Mouse (Mus musculus) cerebral cortex, adult 2 months (tissue): ENCODE data around the gene Pcsk2.

Source experiments
- WGBS: fragments of 180-500 bp; shearing (Covaris S2); methylation state at CpG from one replicate; pipeline ENCODE4 v1.1.7; 2018; 5-methylcytosine and 5-hydroxymethylcytosine counted together

The Pcsk2 gene

GRCm38 (mm10) chr2:143644374-143644773, 98.4 kb downstream of the Pcsk2 start:
- WGBS = 49% methylated on average over 4 of the region's 4 CpGs

- 67% methylated on average over 5 of the region's 5 CpGs for WGBS
Observed at GRCm38 (mm10) chr2:143646001-143646400, 100.0 kb downstream of the Pcsk2 start.

- 53% methylated on average over 4 of the region's 4 CpGs for WGBS
Observed at GRCm38 (mm10) chr2:143654621-143655020, 108.7 kb downstream of the Pcsk2 start.

GRCm38 (mm10) chr2:143656968-143657367, 111.0 kb downstream of the Pcsk2 start:
- 57% methylated on average over 4 of the region's 4 CpGs for WGBS

- 81% methylated on average over 5 of the region's 5 CpGs for WGBS
Observed at GRCm38 (mm10) chr2:143666785-143667184, 120.8 kb downstream of the Pcsk2 start.

- 47% methylated on average over 4 of the region's 4 CpGs for WGBS
Observed at GRCm38 (mm10) chr2:143677869-143678268, 131.9 kb downstream of the Pcsk2 start.

GRCm38 (mm10) chr2:143679513-143679912, 133.6 kb downstream of the Pcsk2 start:
- WGBS = 72% methylated on average over 2 of the region's 2 CpGs

GRCm38 (mm10) chr2:143681873-143682555, 136.1 kb downstream of the Pcsk2 start:
- WGBS = 56% methylated on average over 8 of the region's 8 CpGs

- WGBS = 54% methylated on average over 2 of the region's 2 CpGs
Observed at GRCm38 (mm10) chr2:143683513-143683912, 137.6 kb downstream of the Pcsk2 start.

GRCm38 (mm10) chr2:143691244-143691643, 145.3 kb downstream of the Pcsk2 start:
- WGBS = 29% methylated on average over 3 of the region's 3 CpGs

- 43% methylated on average over 14 of the region's 14 CpGs for WGBS
Observed at GRCm38 (mm10) chr2:143696026-143696557, 150.1 kb downstream of the Pcsk2 start.

GRCm38 (mm10) chr2:143696704-143697103, 150.7 kb downstream of the Pcsk2 start:
- 69% methylated on average over 7 of the region's 7 CpGs for WGBS

- WGBS = 31% methylated on average over 5 of the region's 5 CpGs
Observed at GRCm38 (mm10) chr2:143701141-143701540, 155.2 kb downstream of the Pcsk2 start.

GRCm38 (mm10) chr2:143702931-143703344, 157.0 kb downstream of the Pcsk2 start:
- 78% methylated on average over 3 of the region's 3 CpGs for WGBS

- 72% methylated on average over 3 of the region's 3 CpGs for WGBS
Observed at GRCm38 (mm10) chr2:143708205-143708604, 162.2 kb downstream of the Pcsk2 start.

GRCm38 (mm10) chr2:143709249-143709648, 163.3 kb downstream of the Pcsk2 start:
- WGBS = 21% methylated on average over 4 of the region's 4 CpGs

GRCm38 (mm10) chr2:143709979-143710378, 164.0 kb downstream of the Pcsk2 start:
- 63% methylated on average over 2 of the region's 2 CpGs for whole genome bisulfite sequencing

- 51% methylated on average over 4 of the region's 4 CpGs for WGBS
Observed at GRCm38 (mm10) chr2:143711886-143712285, 165.9 kb downstream of the Pcsk2 start.

- 55% methylated on average over 3 of the region's 3 CpGs for WGBS
Observed at GRCm38 (mm10) chr2:143712901-143713300, 166.9 kb downstream of the Pcsk2 start.

GRCm38 (mm10) chr2:143713902-143714301, 167.9 kb downstream of the Pcsk2 start:
- 75% methylated on average over 4 of the region's 4 CpGs for WGBS

GRCm38 (mm10) chr2:143715110-143715509, 169.2 kb downstream of the Pcsk2 start:
- 63% methylated on average over 4 of the region's 4 CpGs for WGBS

GRCm38 (mm10) chr2:143723231-143723630, 177.3 kb downstream of the Pcsk2 start:
- WGBS = 23% methylated on average over 4 of the region's 4 CpGs

- 74% methylated on average over 4 of the region's 4 CpGs for WGBS
Observed at GRCm38 (mm10) chr2:143724101-143724500, 178.1 kb downstream of the Pcsk2 start.

GRCm38 (mm10) chr2:143724720-143725119, 178.8 kb downstream of the Pcsk2 start:
- WGBS = 68% methylated on average over 8 of the region's 8 CpGs
